Mouse (Mus musculus): ENCODE data around the gene Casp9. TPM values are rescaled to one million over a fixed set of nuclear protein-coding genes. Genes with fewer than 3 reads are reported as not detected.

Casp9 gene
- polyA plus RNA-seq, 1 experiment from 2014 or later, result 23.7 TPM

DNA sequence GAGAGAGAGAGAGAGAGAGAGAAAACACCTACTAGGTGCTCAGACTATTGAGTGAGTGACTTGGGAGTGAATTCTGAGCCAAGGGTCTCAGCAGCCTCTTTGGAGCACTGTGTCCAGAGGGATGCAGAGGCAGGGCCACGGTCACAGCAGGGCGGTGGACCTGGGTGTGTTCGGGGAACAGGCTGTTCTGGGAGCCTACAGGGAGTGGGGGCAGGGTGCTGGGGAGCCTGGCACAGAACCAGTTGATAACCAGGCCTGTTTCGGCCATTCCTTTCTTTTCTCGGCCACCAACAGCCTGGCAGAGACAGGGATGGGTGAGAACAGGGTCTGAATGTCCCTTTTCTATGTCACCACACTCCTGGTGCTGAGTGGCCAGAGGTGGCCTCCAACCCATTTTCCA lies 69.5 kb downstream of the Casp9 start:
- Histone ChIP-seq H3K9ac (ENCODE audit: low read length) (no peak overlapping the region), H3K4me1 (ENCODE audit: control insufficient read depth, insufficient read depth, low read length) (peaks cover 21% of the 10 kb centered on the region), H3K4me2 (ENCODE audit: low read depth, low read length) (no peak overlapping the region), H3K9me3 (replicated peaks; ENCODE audit: control insufficient read depth, low read length) (no peaks in the 10 kb centered on the region), H3K27ac (ENCODE audit: low read length) (no peak overlapping the region), H3K4me3 (replicated peaks; ENCODE audit: low read length) (no peak overlapping the region), H3K27me3 (ENCODE audit: control insufficient read depth, insufficient read depth, low read length) (no peaks in the 10 kb centered on the region), H3K36me3 (ENCODE audit: control insufficient read depth, insufficient read depth, low read length) (peaks cover 9% of the 10 kb centered on the region)
- no peak for ATAC-seq (ENCODE audit: insufficient read depth, low FRiP score)
- WGBS, result 84% methylated on average over 5 of the region's 5 CpGs

DNA sequence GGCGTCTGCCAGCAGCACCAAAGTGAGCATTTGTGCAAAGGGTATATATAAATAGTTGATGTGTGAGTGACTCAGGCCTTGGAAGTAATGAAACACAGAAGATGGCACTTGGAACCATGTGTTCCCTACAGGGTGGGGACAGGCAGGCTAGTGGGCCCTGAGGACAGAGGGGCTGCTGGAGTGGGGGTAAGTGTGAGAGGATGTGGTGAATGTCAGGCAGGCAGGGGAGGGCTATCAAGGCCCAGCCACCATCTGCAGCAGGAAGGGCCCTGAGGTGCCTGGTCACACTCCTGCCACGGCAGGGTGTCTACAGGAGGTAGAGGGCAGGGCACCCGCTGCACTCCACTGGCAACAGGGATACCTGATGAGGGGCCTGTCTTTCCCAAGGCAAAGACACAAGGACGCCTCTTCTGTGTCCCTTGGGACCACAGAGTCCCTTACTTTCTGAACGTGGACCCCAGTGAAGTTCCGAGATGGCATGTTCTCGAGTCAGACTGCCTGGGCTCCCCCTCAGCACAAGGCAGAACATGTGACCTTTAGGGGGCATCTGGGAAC lies 70.4 kb downstream of the Casp9 start:
- ATAC-seq (ENCODE audit: insufficient read depth, low FRiP score), result no peak
- no peak overlapping the region for H3K27ac ChIP-seq (ENCODE audit: low read length)

DNA sequence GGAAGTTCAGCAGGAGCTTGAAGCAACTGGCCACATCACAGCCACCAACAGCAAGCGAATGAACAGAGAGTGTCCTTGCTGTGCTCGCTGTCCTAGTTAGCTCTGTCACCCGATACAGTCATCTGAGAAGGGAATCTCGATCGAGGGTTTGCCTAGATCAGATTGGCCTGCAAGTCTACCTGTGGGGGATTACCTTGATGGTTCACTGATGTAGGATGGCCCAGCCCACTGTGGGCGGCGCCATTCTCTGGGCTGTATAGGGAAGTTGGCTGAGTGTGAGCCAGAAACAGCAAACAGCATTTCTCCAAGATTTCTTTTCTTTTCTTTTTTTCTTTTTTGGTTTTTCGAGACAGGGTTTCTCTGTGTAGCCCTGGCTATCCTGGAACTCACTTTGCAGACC lies 71.1 kb downstream of the Casp9 start:
- Histone ChIP-seq H3K9me3 (replicated peaks; ENCODE audit: control insufficient read depth, low read length) (no peaks in the 10 kb centered on the region), H3K27ac (ENCODE audit: low read length) (no peak overlapping the region), H3K9ac (ENCODE audit: low read length) (no peak overlapping the region), H3K4me1 (ENCODE audit: control insufficient read depth, insufficient read depth, low read length) (peaks cover 32% of the 10 kb centered on the region), H3K36me3 (ENCODE audit: control insufficient read depth, insufficient read depth, low read length) (peaks cover 9% of the 10 kb centered on the region), H3K27me3 (ENCODE audit: control insufficient read depth, insufficient read depth, low read length) (no peaks in the 10 kb centered on the region), H3K4me2 (ENCODE audit: low read depth, low read length) (no peak overlapping the region), H3K4me3 (replicated peaks; ENCODE audit: low read length) (no peak overlapping the region)
- no peak for ATAC-seq (ENCODE audit: insufficient read depth, low FRiP score)
- 92% methylated on average over 8 of the region's 8 CpGs for WGBS

More for the DNA sequence above, 70.4 kb downstream of the Casp9 start:
- Histone ChIP-seq H3K27me3 (ENCODE audit: control insufficient read depth, insufficient read depth, low read length) (no peaks in the 10 kb centered on the region), H3K4me2 (ENCODE audit: low read depth, low read length) (no peak overlapping the region), H3K9me3 (replicated peaks; ENCODE audit: control insufficient read depth, low read length) (no peaks in the 10 kb centered on the region), H3K9ac (ENCODE audit: low read length) (no peak overlapping the region), H3K36me3 (ENCODE audit: control insufficient read depth, insufficient read depth, low read length) (peaks cover 9% of the 10 kb centered on the region), H3K4me1 (ENCODE audit: control insufficient read depth, insufficient read depth, low read length) (peaks cover 27% of the 10 kb centered on the region), H3K4me3 (replicated peaks; ENCODE audit: low read length) (no peak overlapping the region)
- 87% methylated on average over 7 of the region's 7 CpGs for WGBS

DNA sequence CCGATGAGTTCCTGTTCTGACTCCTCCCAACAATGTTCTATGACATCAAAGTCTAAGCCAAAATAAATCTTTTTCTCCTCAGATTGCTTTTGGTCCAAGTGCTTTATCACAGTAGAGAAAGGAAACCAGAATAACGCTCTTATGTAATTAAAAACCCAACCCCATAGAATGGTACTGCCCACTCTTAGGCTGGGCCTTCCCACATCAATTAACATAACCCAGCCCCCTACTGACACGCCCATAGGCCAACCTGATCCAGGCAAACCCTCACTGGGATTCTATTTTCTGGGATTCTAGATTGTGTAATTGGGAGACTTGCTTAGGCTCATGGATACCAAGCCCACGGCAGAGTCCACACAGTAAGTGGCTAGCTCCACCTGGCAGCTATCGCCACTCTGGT lies 71.6 kb downstream of the Casp9 start:
- H3K9me3 ChIP-seq (replicated peaks; ENCODE audit: control insufficient read depth, low read length), result no peaks in the 10 kb centered on the region
- ATAC-seq (ENCODE audit: insufficient read depth, low FRiP score), result no peak
- H3K4me2 ChIP-seq (ENCODE audit: low read depth, low read length), result no peak overlapping the region
- no peak overlapping the region for H3K27ac ChIP-seq (ENCODE audit: low read length)
- peaks cover 37% of the 10 kb centered on the region for H3K4me1 ChIP-seq (ENCODE audit: control insufficient read depth, insufficient read depth, low read length)
- no peak overlapping the region for H3K9ac ChIP-seq (ENCODE audit: low read length)
- H3K4me3 ChIP-seq (replicated peaks; ENCODE audit: low read length), result no peak overlapping the region
- 88% methylated on average over 5 of the region's 5 CpGs for WGBS
- H3K27me3 ChIP-seq (ENCODE audit: control insufficient read depth, insufficient read depth, low read length), result no peaks in the 10 kb centered on the region
- H3K36me3 ChIP-seq (ENCODE audit: control insufficient read depth, insufficient read depth, low read length), result peaks cover 5% of the 10 kb centered on the region

Other genes starting within 250 kb of the Casp9 start
- gene Fblim1, start 187.5 kb upstream of the Casp9 start, polyA plus RNA-seq (2015; fragmentation: Nextera tagmentation; extraction: Ambion mirVana), result 77.2 and 85.0 TPM in 2 replicates
- gene Tmem82, start 175.0 kb upstream of the Casp9 start, polyA plus RNA-seq (2015; fragmentation: Nextera tagmentation; extraction: Ambion mirVana), result 2.7 and 3.8 TPM in 2 replicates
- gene Slc25a34, start 169.8 kb upstream of the Casp9 start, polyA plus RNA-seq (2015; fragmentation: Nextera tagmentation; extraction: Ambion mirVana), result 0.62 and 1.6 TPM in 2 replicates
- 4.4 and 6.3 TPM in 2 replicates for gene Plekhm2, start 128.7 kb upstream of the Casp9 start, polyA plus RNA-seq (2015; fragmentation: Nextera tagmentation; extraction: Ambion mirVana)
- gene Rsc1a1, start 108.0 kb upstream of the Casp9 start, polyA plus RNA-seq (2015; fragmentation: Nextera tagmentation; extraction: Ambion mirVana), result not detected in 2 replicates
- 18.8 and 19.7 TPM in 2 replicates for gene Ddi2, start 70.2 kb upstream of the Casp9 start, polyA plus RNA-seq (2015; fragmentation: Nextera tagmentation; extraction: Ambion mirVana)
- gene Agmat, start 46.9 kb upstream of the Casp9 start, polyA plus RNA-seq (2015; fragmentation: Nextera tagmentation; extraction: Ambion mirVana), result 5.8 and 8.0 TPM in 2 replicates
- gene Dnajc16, start 2.7 kb upstream of the Casp9 start, polyA plus RNA-seq (2015; fragmentation: Nextera tagmentation; extraction: Ambion mirVana), result 4.5 and 4.7 TPM in 2 replicates
- gene Cela2a, start 32.5 kb downstream of the Casp9 start, polyA plus RNA-seq (2015; fragmentation: Nextera tagmentation; extraction: Ambion mirVana), result 754 and 1,267 TPM in 2 replicates
- gene Ctrc, start 52.7 kb downstream of the Casp9 start, polyA plus RNA-seq (2015; fragmentation: Nextera tagmentation; extraction: Ambion mirVana), result 0.18 and 0.67 TPM in 2 replicates
- gene Efhd2, start 81.3 kb downstream of the Casp9 start, polyA plus RNA-seq (2015; fragmentation: Nextera tagmentation; extraction: Ambion mirVana), result 108 and 110 TPM in 2 replicates
- gene Fhad1, start 221.5 kb downstream of the Casp9 start, polyA plus RNA-seq (2015; fragmentation: Nextera tagmentation; extraction: Ambion mirVana), result 5.3 and 5.8 TPM in 2 replicates